Mouse (Mus musculus) lung, postnatal 0 days (tissue): ENCODE data around the gene Vav2. TPM values are rescaled to one million over a fixed set of nuclear protein-coding genes. Genes with fewer than 3 reads are reported as not detected.

Experiments used
- ATAC-seq: fragments of 200-750 bp; cut with Nextera tagmentation; 2 replicates; pipeline ENCODE4 v1.8.0; 2017; ENCODE audit warnings: moderate library complexity
- DNase-seq: peaks from one replicate; pipeline ENCODE4 v3.0.0-alpha.2; 2016; ENCODE audit warnings: low spot score
- H3K27ac ChIP-seq: fragments of 300-500 bp; sonication (generic); 2 replicates; pipeline ENCODE4 v1.5.1; 2014; ENCODE audit warnings: antibody characterized with exemption, mild to moderate bottlenecking, low read length, mixed read lengths
- H3K27me3 ChIP-seq: fragments of 300-500 bp; sonication (generic); replicated peaks from 2 replicates; pipeline ENCODE4 v1.6.1; 2014; ENCODE audit warnings: low read length, mixed read lengths; ENCODE audit not compliant: insufficient read depth
- H3K36me3 ChIP-seq: fragments of 300-500 bp; sonication (generic); 2 replicates; pipeline ENCODE4 v1.6.1; 2014; ENCODE audit warnings: low read length, mixed read lengths; ENCODE audit not compliant: insufficient read depth
- H3K4me1 ChIP-seq: fragments of 300-500 bp; sonication (generic); 2 replicates; pipeline ENCODE4 v1.6.1; 2014; ENCODE audit warnings: antibody characterized with exemption, low read depth, low read length, mixed read lengths; ENCODE audit not compliant: insufficient read depth
- H3K4me2 ChIP-seq: fragments of 300-500 bp; sonication (generic); replicated peaks from 2 replicates; pipeline ENCODE4 v1.6.1; 2014; ENCODE audit warnings: low read depth, mild to moderate bottlenecking, low read length, moderate library complexity, mixed read lengths
- H3K4me3 ChIP-seq: fragments of 300-500 bp; sonication (generic); 2 replicates; pipeline ENCODE4 v1.5.1; 2014; ENCODE audit warnings: low read depth, low read length
- H3K9ac ChIP-seq: fragments of 300-500 bp; sonication (generic); replicated peaks from 2 replicates; pipeline ENCODE4 v1.6.1; 2014; ENCODE audit warnings: low read depth, mild to moderate bottlenecking
- H3K9me3 ChIP-seq: fragments of 300-500 bp; sonication (generic); 2 replicates; pipeline ENCODE4 v1.6.1; 2016; ENCODE audit warnings: low read length, mixed read lengths
- CTCF ChIP-seq: IDR thresholded peaks from 2 replicates; pipeline ENCODE4 v1.5.1; 2016; ENCODE audit warnings: antibody characterized with exemption, mild to moderate bottlenecking
- EP300 ChIP-seq: IDR thresholded peaks from 2 replicates; pipeline ENCODE4 v1.6.1; 2016; ENCODE audit warnings: antibody characterized with exemption, mild to moderate bottlenecking, control low read depth
- WGBS: fragments of 180-500 bp; shearing (Covaris S2); extraction: QIAGEN DNeasy Blood & Tissue Kit; methylation state at CpG from one replicate; pipeline ENCODE4 v1.1.7; 2014; 5-methylcytosine and 5-hydroxymethylcytosine counted together
- polyA plus RNA-seq: library from polyadenylated mRNA; unstranded; fragments of >200 nt; fragmentation: Nextera tagmentation; extraction: Ambion mirVana; gene quantifications from 2 replicates; pipeline ENCODE4 v1.2.1, GENCODE M21; 2015

Gene Vav2
- polyA plus RNA-seq, 1 experiment from 2014 or later = 12.1 TPM

DNA sequence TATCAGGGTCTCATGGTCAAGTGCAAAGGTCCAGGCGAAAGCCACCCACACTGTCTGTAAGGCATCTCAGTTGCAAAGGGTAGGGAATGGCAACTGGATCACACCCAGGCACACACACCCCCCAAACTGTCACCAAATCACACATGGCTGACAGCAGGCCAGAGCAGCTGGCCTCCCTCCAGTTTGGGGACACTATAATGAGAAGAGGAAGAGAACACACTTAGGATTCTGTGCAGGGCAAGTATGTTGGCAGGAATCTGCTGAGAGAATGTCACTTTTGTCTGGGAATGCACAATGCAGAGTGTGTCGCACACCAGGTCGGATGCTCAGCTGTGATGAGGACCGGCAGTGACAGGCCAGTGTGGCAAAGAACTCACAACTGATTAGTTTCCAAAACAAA lies 92.0 kb downstream of the Vav2 start:
- H3K4me1 ChIP-seq = peaks cover 10% of the 10 kb centered on the region; the same call in 1 of the 2 replicates
- no peak overlapping the region for H3K4me3 ChIP-seq
- TF ChIP-seq EP300 (no peak), CTCF (no peak)
- H3K27me3 ChIP-seq = no peaks in the 10 kb centered on the region
- no peak overlapping the region for H3K27ac ChIP-seq
- DNase-seq = no peak
- 65% methylated on average over 4 of the region's 4 CpGs for WGBS
- H3K9ac ChIP-seq = no peak overlapping the region
- H3K9me3 ChIP-seq = no peaks in the 10 kb centered on the region
- H3K36me3 ChIP-seq = no peaks in the 10 kb centered on the region
- no peak overlapping the region for H3K4me2 ChIP-seq
- no peak for ATAC-seq

DNA sequence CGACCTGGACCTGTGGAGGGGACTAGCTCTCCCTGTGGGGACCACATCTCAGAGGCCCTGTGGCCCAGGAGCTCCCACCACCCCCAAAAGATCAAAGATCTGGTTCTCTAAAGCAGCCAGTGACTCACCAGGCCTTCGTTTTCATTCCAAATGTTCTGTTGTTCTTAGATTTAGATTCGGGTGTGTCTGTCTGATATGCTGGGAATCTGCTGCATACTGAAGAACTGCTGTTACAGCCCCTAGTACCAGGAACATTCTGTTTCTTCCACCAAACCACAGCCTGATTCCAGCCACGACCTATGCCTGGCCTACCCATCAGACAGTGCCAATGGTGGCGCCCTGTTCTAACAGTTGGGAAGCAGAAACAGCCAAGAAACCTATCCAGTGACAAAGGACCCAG lies 95.3 kb downstream of the Vav2 start:
- Histone ChIP-seq H3K9ac (no peak overlapping the region), H3K4me3 (no peak overlapping the region), H3K36me3 (no peaks in the 10 kb centered on the region), H3K27me3 (no peaks in the 10 kb centered on the region), H3K4me1 (peaks cover 25% of the 10 kb centered on the region), H3K9me3 (no peaks in the 10 kb centered on the region), H3K4me2 (no peak overlapping the region), H3K27ac (peak overlapping the region; percentile 77)
- TF ChIP-seq EP300 = peak; percentile 95
- TF ChIP-seq CTCF = no peak
- ATAC-seq (peak; percentile 7; the same call in 1 of the 2 replicates), DNase-seq (peak; percentile 58)
- 58% methylated on average over 5 of the region's 5 CpGs for WGBS

DNA sequence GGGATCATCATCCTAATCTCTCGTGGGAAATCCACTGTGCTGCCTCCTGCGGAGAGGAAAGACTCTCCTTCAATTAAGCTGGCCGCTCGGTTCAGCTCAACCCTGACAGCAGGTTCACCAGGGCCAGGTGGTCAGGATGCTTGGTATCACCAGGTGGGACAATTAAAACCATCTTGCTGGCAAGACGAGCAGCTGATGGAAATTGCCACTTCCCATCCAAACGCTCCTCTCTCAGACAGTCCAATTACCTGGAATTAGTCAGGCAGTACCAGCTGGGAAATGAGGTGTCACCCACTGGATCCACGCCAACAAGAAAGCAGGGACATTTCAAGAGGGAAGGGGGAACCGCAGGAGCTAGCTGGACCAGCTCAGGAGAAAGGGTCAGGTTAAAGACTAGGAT lies 96.4 kb downstream of the Vav2 start:
- DNase-seq (no peak), ATAC-seq (no peak)
- Histone ChIP-seq H3K36me3 (no peaks in the 10 kb centered on the region), H3K27me3 (no peaks in the 10 kb centered on the region), H3K4me1 (peaks cover 29% of the 10 kb centered on the region), H3K9ac (no peak overlapping the region), H3K9me3 (no peaks in the 10 kb centered on the region), H3K27ac (no peak overlapping the region), H3K4me3 (no peak overlapping the region), H3K4me2 (no peak overlapping the region)
- TF ChIP-seq CTCF (no peak), EP300 (no peak)
- WGBS = 70% methylated on average over 8 of the region's 8 CpGs

DNA sequence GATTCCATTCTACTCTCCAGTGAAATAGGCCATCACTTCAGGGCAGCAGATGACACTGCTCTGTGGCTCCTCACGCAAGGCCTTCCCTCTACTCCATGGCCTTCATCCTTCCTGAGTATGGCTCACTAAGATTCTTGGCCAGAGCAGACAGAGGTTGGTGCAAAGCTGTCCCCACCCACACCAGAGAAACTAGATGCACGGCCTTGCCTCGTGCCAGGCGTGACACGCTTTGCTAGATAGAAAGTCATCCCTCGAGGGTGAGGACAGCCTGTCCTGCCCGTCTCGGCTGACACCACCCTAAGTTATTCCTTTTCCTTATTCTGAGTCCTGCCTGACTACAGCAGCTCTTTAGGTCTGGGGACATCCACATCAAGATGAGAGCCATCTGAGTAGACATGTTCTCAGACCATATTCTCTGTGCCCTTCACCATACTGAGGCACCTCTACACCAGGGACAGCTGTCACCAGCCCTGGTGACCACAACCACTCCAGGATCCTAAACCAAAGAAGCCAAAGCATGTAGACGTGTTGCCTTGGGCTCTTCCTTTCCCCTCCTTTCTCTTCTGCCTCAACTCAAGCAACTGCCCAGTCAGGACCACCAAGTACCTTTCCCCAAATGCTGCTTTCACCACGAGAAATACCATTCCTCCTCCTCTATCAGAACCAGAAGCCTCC lies 97.3 kb downstream of the Vav2 start:
- TF ChIP-seq EP300 (no peak), CTCF (no peak)
- H3K4me1 ChIP-seq = peaks cover 29% of the 10 kb centered on the region
- 89% methylated on average over 10 of the region's 10 CpGs for whole genome bisulfite sequencing
- no peaks in the 10 kb centered on the region for H3K36me3 ChIP-seq
- no peaks in the 10 kb centered on the region for H3K9me3 ChIP-seq
- ATAC-seq (no peak), DNase-seq (no peak)
- no peaks in the 10 kb centered on the region for H3K27me3 ChIP-seq
- no peak overlapping the region for H3K4me3 ChIP-seq
- no peak overlapping the region for H3K9ac ChIP-seq
- H3K27ac ChIP-seq = peak overlapping the region; percentile 89
- H3K4me2 ChIP-seq = no peak overlapping the region

DNA sequence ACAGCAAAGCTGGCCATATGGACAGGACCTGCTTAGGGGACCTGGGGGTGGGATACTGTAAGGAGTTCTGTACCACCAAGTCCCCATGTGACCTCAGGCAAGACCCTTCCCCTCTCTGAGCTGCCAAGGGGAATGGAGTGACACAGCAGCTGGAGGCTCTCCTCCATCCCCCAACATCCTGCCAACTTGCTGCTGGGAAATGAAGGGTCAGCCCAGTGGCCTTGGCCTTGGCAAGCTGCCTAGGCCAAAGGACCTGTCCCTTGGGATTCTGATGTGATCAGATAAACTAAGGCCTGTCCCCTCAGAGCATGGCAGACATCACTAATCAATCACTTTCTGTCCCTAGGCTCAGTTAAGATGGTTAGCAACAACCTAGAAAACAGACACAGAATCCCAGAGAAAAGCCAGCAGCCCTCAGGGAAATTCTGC lies 98.2 kb downstream of the Vav2 start:
- Histone ChIP-seq H3K4me1 (peaks cover 29% of the 10 kb centered on the region), H3K9ac (no peak overlapping the region), H3K27me3 (no peaks in the 10 kb centered on the region), H3K9me3 (no peaks in the 10 kb centered on the region), H3K27ac (peak overlapping the region; percentile 89), H3K4me2 (no peak overlapping the region), H3K4me3 (no peak overlapping the region), H3K36me3 (no peaks in the 10 kb centered on the region)
- DNase-seq = peak; percentile 83
- peak; percentile 70 for ATAC-seq
- TF ChIP-seq CTCF (no peak), EP300 (peak; percentile 78; the same call in 1 of the 2 replicates)

DNA sequence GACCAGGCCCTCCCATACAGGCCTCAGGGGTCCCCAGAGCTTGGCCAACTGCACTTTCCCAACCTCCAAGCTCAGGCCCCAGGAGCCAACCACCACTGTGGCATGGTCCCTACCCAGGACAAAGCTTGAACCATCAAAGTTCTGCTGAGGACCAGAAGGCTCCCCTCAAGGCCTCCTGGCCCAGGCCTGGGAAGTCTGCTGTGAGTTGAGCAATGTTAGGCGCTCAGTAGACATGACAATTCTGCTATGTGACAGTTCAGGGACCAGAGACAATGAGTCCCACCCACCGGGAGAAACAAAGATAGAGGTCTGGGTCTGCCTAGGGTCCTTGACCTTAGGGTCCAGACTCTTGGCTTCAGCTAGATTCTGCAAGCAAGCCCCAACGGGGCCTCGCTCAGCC lies 98.9 kb downstream of the Vav2 start:
- H3K9me3 ChIP-seq = no peaks in the 10 kb centered on the region
- peaks cover 29% of the 10 kb centered on the region for H3K4me1 ChIP-seq
- H3K4me2 ChIP-seq = no peak overlapping the region
- 52% methylated on average over 4 of the region's 4 CpGs for WGBS
- no peaks in the 10 kb centered on the region for H3K27me3 ChIP-seq
- ATAC-seq = peak; percentile 66
- no peaks in the 10 kb centered on the region for H3K36me3 ChIP-seq
- peak; percentile 74 for DNase-seq
- H3K9ac ChIP-seq = no peak overlapping the region
- peak overlapping the region; percentile 89 for H3K27ac ChIP-seq
- TF ChIP-seq CTCF (no peak), EP300 (no peak)
- H3K4me3 ChIP-seq = no peak overlapping the region
